Mouse (Mus musculus) lung, postnatal 0 days (tissue): Measurements from ENCODE around the gene Nr1i3.

Source experiments
- CTCF ChIP-seq: IDR thresholded peaks from 2 replicates; pipeline ENCODE4 v1.5.1; 2016; ENCODE audit warnings: antibody characterized with exemption, mild to moderate bottlenecking
- EP300 ChIP-seq: IDR thresholded peaks from 2 replicates; pipeline ENCODE4 v1.6.1; 2016; ENCODE audit warnings: antibody characterized with exemption, mild to moderate bottlenecking, control low read depth

DNA sequence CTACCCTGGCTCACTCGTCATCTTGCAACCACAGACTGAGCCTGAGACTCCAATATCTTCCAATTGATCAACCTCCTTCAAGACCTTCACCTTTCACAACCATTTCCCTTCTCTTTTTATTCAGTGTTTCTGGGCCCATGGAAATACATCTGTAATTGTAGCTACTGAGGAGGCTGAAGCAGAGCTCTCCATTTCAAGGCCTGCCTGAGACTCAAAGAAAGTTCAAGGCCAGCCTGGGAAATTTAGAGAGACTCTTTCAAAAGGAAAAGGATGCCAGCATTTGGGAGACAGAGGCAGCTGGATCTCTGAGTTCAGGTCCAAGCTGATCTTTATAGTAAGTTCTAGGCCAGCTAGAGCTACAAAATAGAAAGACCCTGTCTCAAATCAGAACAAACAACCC, 14.1 kb downstream of the Nr1i3 start:
- no peak for TF ChIP-seq CTCF
- no peak for TF ChIP-seq EP300
